Mouse (Mus musculus) kidney, postnatal 25 days (tissue): ENCODE measurements around the gene Gm49378.
A peak's percentile ranks its signal among the peaks of the same experiment; 100 is the strongest.

Source experiments
- DNase-seq, 2 experiments: peaks; one replicate each; pipeline ENCODE4 v3.0.0; 2021; ENCODE audit warnings: mixed read lengths in 2 of 2

The Gm49378 gene

DNA sequence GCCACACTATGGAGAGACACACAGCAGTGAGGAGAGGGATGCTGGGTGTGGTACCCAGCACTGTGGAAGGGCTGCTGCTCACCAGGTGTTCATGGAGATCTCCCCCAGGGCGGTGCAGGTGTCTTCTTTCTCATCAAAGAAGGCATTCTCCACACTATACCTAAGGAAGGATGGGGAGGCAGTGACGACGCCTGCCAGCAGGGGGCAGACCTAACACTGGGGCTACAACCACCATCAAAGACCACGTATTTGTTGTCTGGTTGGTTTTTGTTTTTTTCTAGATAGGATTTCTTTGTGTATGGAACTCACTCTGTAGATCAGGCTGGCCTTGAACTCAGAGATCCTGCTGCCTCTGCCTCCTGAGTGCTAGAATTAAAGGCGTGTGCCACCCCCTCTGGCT lies 8.4 kb downstream of the Gm49378 start:
- peak; percentile 56 to 76 for DNase-seq

DNA sequence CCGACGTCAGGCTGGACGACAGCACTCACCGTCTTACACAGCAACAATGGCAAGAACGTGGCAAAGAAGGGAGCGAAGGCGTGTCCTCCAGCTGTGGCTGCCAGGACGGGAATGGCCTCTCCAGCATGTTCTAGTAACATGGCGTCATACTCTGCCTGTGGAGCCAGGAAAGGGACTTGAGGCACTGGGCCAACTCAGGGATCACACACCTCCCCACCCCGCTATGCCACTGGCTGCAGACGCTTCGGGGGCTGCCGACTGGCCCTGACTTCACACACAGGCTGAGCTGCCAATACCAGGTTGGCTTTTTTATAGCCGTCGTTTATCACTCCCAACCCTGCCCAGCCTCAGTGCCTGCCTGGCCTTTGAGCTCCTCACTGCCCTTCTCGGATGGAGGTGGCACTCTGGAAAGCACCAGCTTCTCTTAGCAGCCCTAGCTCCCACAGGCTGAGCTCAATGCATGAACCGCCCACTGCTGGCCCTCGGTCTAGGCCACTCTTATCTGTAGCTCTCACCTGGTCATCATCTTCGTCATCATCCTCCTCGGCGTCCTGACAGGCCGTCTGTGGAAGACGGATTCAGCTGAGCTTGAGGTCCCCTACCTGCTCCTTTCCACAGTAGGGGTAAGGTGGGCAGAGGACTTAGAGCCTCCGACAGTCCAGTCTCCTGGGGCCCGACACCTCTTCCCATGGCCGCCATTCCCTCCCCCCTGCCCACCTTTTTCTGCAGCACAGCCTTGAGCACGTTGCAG lies 9.4 kb downstream of the Gm49378 start:
- DNase-seq: no peak

DNA sequence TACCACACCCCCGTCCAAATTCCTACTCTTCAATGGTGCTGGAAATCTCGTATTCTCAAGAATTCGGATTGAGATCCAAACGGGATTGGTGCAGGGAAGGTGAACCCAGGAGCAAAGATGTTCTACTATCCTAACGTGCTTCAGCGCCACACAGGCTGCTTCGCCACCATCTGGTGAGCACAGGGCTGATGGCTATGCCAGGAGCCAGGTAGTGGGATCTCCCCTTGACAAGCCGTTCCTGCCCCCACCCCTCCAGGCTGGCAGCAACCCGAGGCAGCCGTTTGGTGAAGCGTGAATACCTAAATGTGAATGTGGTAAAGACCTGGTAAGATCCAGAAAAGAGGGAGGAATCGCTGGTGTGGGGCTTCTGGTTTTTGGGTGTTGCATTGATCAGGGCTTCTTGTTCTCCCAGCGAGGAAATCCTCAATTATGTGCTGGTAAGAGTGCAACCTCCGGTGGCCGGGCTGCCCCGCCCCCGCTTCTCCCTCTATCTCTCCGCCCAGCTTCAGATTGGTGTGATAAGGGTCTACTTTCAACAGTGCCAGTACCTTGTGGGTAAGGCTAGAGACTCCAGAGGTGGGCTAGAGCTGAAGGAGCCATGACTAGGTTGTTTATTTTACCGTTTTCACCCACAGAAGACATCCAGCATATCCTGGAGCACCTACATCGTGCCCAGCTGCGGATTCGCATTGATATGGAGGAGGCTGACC lies 19.1 kb downstream of the Gm49378 start:
- DNase-seq: peak in 1 of 2 experiments; percentile 29

DNA sequence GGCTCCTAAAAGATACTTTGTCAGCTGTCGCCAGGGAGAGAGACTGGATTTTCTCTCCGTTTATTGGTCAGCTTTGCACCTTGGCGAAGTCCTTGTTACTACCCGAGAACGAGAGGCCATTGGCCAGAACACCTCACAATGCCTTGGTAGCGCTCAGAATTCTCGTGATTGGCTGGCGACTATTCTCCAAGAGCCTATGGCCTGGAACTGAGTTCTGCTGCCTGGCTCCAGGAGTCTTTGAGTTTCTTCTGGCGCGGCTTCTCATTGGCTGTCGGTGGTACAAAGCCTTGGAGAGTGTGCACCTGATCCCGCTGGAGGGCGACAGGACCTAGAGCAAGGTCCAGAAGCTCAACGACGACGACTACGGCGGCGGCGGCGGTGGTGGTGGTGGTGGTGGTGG lies 19.9 kb downstream of the Gm49378 start, which contains the start of gene Rec8:
Gene Rec8, plus strand, starts transcription at position 216 of the 400 bp plus-strand sequence.
- DNase-seq: peak; percentile 50 to 82

DNA sequence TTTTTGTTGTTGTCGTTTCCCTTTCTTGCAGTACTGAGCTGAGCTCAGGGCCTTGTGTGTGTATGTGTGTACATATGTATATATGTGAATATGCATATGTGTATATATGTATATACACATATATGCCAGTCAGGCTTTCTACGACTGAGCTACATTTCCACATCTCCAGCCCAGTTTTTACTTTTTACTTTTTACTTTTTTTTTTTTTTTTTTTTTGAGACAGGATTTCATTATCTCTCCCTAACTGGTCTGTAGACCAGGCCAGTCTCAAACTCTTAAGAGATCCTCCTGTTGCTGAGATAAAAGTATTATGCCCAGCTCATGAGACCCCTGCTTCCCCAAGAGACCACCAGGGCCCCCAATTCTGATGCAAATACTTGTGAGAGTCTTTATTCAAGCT lies 20.9 kb downstream of the Gm49378 start:
- DNase-seq: no peak

DNA sequence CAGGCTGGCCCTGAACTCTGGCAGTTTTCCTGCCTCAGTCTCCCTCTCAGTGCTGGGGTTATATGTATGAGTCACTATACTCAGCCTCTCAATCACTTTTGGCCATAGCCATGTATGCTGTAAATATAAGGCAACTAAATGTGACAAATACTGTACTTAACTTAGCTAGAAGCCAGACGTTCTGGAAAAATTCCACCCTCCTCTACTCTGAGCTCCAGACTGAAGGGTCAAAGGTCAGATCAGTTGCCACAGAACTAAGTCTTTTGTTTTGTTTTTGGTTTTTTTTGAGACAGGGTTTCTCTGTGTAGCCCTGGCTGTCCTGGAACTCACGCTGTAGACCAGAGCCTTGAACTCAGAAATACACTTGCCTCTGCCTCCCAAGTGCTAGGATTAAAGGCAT lies 21.8 kb downstream of the Gm49378 start:
- no peak for DNase-seq

DNA sequence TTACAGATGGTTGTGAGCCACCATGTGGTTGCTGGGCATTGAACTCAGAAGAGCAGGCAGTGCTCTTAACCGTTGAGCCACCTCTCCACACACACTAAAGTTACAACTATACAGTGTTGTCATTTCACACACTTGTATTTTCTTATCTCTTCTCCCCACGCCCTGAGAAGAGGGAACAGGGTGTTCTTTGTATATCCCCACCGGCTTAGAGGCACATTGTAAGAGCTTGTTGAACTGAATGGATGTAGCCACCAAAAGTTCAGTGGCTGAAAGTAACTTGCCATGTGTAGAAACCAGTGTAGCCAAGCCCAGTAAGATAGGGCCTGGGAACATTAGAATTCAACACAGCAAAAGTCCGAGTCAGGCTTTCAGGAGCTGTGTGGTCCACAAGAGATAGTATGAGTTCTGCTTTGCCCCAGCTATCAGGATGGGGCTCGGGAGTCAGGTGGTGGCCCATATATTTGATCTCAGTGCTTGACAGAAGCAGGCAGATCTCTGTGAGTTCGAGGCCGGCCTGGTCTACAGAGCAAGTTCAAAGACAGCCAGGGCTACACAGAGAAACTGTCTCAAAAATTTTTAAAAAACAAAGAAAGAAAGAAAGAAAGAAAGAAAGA lies 23.0 kb downstream of the Gm49378 start:
- no peak for DNase-seq

DNA sequence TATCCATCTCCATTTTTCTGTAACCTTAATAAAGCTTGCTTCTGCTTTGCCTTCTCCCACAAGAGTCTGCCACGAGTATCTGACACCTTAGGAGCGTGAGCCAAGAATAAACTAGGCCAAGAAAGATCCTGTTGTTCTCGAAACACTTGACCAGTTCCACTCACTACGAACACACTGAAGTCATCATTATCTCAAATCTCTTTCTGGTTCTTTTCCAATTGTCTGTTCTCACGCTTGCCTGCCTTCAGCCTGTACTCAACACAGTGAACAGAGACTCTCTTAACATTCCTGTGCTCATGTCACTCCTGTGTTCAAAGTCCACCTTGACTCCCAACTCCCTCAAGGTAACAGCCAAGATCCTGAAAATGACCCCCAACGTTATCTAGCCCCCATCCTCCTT lies 24.3 kb downstream of the Gm49378 start:
- DNase-seq: peak in 1 of 2 experiments; percentile 32

DNA sequence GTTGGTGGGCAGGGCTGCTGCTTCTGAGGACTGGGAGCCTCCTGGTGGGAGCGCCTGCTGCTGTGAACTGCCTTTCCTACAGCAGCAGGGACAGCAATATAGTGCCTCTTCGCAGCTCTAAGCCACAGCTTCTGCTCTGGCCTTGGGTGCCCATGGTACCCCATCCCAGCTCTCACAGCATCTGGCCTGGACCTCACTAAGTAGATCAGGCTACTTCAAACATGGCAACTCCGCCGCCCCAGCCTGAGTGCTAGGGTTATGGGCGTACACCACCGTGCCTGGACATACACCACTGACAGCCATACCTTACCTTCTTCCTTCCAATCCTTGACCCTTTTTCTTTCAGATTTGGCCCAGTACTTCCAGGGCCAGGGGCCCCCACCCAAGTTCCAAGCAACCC lies 29.4 kb downstream of the Gm49378 start:
- DNase-seq: peak in 1 of 2 experiments; percentile 34

DNA sequence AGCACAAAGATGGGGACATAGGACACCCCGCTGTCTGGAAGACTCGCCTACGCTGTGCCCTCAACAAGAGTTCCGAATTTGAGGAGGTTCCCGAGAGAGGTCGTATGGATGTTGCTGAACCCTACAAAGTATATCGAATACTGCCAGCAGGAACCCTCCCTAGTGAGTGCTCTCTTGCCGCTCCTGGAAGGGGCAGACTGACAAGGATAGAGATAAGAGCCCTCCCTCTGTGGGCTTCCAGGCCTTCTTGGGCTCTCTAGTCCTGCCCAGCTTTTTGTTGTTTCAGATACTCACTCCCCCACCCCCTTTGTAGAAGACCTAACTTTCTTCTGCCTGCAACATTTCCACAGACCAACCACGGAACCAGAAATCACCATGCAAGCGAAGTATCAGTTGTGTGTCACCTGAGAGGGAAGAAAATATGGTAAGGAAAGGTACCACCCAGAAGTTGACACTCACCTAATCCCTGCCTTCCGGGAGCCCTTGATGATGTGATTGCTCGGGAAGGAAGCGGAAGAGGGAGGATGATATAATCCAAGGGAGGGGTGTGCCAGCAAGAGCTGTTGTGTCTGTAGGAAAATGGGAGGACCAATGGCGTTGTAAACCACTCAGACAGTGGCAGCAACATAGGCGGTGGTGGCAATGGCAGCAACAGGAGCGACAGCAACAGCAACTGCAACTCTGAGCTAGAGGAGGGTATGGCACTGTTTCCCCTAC lies 31.8 kb downstream of the Gm49378 start:
- no peak for DNase-seq

DNA sequence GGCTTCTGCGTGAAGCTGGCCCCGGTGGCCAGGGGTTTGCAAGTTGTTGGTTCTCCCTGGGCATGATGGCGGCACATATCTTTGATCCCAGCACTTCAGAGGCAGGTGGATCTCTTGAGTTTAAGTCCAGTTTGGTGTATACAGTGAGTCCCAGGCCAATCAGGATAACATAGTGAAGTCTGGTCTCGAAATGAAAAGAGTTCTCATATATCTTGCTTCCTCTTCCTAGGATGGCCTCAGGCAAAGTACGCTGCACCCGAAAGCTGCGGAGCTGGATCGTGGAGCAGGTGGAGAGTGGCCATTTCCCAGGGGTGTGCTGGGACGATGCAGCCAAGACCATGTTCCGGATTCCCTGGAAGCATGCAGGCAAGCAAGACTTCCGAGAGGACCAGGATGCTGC lies 32.9 kb downstream of the Gm49378 start:
- peak in 1 of 2 experiments; percentile 36 for DNase-seq

DNA sequence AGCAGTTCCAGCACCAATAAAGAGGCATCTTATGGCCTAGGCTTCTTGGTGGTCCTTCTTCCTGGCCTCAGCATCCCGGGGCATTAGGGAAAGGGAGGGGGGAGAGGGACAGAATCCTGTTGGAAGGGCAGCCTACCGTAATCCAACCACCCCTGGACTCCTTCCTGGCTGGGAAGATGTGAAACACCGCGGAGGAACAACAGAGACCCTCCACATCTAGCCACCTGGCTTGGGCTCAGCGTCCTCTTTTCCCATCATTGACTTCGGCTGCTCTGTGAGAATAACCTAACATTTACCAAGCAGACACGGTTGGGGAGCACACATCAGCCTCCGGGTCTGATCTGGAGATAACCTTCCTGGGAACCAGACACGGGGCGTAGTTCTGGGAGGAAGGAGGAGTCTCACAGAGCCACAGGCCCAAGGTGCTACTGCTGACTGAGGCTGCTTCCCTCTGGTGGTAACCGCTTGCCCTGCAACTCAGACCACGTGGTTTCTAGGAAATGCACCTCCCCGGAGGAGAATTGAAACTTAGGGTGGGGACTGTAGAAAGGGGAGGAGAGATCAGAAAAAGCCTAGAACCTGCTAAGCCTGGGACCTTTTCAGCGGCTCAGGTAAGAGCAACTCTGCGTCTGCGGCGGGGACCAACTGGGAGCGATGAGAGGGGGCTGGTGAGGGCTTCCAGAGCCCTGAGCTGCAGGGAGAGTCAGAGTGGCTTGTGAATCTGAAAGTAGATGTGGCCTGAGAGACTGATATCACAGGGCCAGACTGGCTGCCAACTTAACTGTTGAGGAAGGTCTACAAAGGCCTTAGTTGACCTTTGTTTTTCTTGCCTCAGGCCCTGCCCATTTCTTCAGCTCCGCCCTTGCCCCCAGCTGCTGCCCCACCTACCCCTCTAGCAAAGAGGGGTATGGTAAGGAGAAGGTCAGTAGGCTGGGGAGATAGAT lies 33.8 kb downstream of the Gm49378 start:
- peak; percentile 96 for DNase-seq

DNA sequence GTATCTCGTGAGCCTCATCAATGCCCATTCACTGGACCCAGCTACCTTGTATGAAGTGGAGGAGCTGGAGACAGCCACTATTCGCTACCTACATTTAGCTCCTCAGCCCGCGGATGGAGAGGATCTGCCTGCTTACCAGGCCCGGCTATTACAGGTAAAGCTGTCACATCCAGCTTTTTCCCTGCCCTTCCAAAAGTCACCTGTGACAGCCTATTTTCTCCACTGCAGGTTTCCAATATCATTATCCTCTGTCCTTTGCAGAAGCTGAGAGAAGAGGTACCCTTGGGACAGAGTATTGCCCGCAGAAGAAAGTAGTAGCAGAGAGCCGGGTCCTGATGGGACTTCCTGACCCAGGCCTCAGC lies 34.4 kb downstream of the Gm49378 start, which contains the start of gene Irf9:
Gene Irf9, plus strand, starts transcription at position 301 of the 362 bp plus-strand sequence.
- no peak for DNase-seq

DNA sequence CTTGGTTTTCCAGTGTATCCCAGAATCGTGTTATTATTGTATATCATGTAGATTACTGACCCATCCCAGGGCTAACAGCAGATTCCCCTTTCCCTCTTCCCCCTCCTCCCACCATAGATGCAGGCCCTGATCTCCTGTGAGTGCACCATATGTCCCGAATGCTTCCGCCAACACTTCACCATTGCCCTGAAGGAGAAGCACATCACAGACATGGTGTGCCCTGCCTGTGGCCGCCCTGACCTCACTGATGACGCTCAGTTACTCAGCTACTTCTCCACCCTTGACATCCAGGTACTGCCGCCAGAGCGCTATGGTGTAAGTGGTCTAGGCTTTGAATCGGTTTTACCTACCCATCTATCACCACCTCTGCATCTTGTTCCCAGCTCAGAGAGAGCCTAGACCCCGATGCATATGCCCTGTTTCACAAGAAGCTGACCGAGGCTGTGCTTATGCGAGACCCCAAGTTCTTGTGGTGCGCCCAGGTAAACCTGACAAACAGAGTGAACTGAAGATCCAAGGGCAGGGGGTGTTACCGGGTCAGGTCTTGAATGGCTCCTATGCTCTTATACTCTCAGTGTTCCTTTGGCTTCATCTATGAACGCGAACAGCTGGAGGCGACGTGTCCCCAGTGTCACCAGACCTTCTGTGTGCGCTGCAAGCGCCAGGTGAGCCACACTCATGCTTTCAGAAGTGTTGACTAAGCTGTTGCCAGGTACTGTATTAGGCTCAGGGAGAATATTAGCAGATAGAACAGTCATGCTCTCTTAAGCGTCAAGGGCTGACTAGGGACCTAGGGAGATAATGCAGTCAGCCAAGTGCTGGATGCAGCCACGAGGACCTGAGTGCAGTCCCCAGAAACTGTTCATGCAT lies 38.9 kb downstream of the Gm49378 start:
- DNase-seq: no peak

DNA sequence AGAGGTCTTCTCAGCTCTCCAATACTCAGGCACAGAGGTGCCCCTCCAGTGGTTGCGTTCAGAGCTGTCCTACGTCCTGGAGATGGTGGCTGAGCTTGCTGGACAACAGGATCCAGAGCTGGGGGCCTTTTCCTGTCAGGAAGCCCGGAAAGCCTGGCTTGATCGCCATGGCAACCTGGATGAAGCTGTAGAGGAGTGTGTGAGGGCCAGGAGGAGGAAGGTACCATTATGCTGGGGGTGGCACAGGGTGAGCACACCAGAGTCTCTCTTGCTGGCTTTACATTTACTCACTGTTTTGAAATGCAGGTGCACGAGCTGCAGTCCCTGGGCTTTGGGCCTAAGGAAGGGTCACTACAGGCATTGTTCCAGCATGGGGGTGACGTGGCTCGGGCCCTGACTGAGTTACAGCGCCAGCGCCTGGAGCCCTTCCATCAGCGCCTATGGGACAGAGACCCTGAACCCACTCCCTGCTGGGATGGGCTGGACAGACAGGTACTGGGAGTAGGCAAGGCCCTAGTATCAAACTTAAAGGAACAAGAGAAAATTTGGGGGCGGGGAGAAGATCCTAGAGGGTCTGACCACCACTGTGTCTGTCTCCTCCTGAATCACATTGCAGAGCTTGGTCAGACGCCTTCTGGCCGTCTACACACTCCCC lies 41.5 kb downstream of the Gm49378 start:
- peak; percentile 28 to 57 for DNase-seq

DNA sequence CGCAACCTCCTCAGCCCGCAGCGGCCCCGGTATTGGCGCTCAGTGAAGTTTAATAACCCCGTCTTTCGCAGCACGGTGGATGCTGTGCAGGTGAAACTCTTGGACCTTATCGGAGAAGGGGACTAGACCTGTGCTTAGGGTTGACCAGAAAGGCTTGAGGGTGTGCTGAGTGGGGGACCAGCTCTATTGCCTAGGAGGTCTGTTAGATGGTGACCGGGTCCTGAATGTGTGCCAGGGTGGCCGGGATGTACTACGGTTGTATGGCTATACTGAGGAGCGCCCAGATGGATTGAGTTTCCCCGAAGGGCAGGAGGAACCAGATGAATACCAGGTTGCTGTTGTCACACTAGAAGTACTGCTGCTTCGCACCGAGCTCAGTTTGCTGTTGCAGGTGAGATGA lies 45.5 kb downstream of the Gm49378 start:
- peak; percentile 15 to 56 for DNase-seq

DNA sequence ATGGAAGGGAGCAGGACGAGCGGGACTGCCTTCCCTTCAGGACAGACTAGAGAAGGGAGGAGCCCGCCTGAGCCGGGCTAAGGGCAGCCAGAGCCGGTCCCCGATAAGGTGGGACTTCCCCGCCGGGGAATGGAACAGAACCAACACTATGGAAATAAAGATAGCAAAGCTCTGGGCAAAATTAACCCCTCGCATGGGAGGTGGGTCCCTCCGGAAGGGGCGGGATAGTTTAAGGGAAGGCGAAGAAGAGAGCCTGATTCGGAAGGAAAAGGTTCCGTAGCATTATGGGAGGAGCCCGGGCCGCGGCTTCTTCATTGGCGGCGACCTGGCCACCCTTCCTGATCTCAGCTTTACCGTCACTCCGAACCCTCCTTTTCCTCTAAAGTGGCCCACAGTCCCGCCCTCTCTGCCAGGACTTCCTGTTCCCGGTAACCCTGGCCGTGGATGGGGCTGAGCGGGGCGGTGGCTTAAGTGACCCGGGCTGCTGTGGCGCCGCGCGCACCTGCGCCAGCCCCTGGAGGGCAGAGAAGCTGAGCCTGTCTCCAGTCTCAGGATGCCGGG lies 46.3 kb downstream of the Gm49378 start, which contains the start of gene Rnf31:
Gene Rnf31, plus strand, starts transcription at position 378 of the 561 bp plus-strand sequence.
- DNase-seq: peak; percentile 97 to 99

DNA sequence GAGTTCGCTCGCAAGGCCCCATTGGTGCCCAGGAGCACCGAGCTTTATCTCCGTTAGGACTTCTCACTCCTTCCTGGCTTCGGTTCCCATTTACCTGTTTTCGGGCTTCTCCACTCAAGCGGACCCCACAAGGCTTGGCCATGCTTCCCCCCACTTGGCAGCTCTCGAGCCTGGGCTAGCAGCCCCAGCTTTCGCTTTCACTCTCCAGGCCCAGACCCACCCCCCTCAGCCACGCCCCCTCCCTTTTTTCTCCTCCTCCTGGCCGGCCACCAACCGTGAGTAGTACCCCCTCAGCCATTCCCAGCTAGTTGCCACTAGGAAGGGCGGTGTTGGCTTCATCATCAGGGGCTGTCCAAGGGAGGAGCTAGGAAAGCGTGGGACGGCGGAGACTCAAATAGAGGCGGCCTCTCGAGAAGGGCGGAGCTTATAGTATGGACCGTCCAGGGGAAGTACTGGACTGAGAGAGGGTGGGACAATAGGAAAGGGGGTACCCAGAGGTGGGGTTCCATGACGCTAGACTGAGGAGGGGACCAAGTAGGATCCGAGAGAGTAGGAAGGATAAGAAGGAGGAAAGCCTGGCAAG lies 46.9 kb downstream of the Gm49378 start, which contains the start of gene Psme2:
Gene Psme2, minus strand, starts transcription at position 366 of the 583 bp plus-strand sequence.
- DNase-seq: peak; percentile 96 to 98

DNA sequence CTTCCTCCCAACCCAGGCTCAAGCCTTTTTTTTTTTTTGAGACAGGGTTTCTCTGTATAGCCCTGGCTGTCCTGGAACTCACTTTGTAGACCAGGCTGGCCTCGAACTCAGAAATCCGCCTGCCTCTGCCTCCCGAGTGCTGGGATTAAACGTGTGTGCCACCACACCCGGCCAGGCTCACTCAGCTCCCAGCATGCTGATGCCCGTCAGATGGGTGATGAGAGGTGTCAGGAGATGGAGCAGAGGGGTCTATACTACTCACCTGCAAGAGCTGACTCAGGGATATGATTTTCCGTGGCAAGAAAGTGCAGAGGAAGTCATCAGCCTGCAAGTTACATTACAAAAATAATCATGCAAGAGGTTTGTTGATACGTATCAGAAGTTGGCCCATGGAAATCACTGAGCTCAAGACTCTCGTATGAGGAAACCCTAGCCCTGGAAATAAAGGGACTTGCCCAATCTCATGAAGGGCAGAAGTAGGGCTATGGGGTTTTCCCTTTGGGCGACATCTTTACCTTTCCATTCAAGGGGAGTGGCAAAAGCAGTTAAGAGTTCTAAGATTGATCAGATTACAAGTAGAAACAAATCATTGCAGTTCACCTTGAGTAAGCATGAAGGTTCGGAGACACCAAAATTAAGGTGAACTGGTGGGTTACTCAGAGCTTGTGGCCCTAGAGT lies 47.8 kb downstream of the Gm49378 start:
- DNase-seq: no peak
